Mouse (Mus musculus) CD8-positive naive resting alpha-beta T cell, adult 2 months (primary cell): ENCODE results near the gene Sash3.
A peak's percentile ranks its signal among the peaks of the same experiment; 100 is the strongest.
"Not testable (repeated sequence)": the region's sequence is repeated elsewhere in the genome, so short reads cannot be mapped to it uniquely, and the experiment has no call there.

Experiments used
- DNase-seq, 2 experiments: peaks; one replicate each; pipeline ENCODE4 v3.0.0; 2022; ENCODE audit warnings: low read depth in 2 of 2, low spot score in 2 of 2

Sash3 gene

GRCm38 (mm10) chrX:48202436-48202835 lies 56.2 kb downstream of the Sash3 start:
- DNase-seq, result no peak

- DNase-seq, result no peak
Measured at GRCm38 (mm10) chrX:48202995-48203394, 56.8 kb downstream of the Sash3 start.

DNA sequence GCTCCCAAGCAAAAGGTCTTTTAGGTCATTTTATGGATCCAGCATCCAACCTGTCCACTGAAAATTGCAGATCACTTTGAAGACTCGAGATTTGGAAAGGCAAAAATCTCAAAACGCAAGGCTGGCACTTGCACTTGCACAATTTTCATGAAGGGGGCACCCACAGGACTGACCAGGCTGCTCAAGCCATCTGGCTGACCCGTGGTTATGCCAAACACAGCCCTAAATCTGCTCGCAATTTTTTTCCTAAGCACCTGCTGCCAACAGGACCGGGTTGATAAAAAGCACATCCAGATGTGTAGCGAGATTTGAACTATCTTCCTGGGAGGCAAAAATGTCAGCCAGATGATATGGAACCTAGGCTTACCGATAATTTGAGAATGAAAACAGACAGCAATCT lies 57.5 kb downstream of the Sash3 start:
- DNase-seq, result no peak

- no peak for DNase-seq
Measured at GRCm38 (mm10) chrX:48204469-48204868, 58.2 kb downstream of the Sash3 start.

DNA sequence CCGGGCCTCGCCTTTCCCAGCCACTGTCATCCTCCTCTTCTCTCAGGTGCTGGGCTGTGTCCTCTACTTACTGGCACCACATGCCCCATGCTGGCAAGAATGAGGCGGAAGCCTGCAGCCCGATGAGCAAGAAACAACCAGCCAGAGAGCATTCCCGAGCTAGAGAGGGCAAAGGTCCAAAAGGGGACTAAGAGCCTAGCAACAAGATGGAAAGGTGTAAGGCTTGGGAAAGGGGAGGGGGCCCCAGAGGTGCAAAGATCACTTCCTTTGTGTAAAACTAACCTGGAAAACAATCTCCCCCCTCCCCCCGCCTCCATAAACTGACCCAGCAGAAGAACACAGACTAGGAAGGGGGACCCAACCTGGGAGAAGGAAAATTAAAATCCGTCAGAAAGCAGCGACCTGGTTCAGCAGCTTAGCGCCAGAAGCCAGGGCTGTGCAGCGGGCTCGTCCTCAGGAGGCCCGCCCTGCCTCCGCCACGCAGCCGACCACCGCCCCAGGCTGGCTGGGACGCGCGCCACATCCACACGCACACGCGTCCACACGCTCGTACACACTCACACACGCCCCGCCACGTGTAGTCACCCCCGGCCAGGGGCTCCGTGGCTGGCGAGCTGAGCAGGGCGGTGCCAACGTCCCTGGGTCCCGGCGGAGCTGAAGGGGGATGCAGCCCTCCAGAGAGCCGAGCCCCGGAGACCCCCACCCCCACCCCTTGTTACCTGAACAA lies 61.7 kb downstream of the Sash3 start:
- peak in 1 of 2 experiments; percentile 8 for DNase-seq

DNA sequence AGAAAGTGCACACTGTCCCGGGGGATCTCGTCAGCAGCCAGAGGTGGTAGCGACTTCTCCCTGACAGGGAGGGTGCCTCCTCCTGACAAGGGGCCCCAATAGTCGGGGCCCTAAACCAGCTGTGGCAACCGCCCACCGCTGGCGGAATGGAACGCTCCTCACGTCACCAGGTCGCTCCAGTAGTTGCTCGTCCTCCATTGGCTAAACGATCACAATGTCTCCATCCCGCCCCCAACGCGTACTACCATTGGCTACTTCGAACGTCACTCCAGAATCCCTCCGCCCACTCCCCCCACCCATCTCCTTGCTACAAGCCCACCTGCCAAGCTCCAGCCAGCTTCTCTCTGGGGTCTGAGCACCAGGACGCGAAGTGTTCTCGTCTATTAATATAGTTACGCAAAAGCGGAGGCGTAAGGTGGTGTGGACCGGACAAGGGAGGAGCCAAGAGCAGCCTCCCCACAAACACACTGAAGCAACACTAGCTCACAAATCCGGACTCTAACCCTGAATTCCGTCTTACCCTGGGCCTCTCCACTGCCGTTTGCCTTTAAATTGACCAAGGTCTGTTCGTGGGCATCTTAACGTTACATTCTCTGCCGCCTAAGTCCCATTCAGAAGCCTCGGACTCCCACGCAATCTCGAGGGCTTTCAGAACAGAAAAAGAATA lies 62.4 kb downstream of the Sash3 start, which contains the start of gene Zdhhc9:
TSS of gene Zdhhc9 (minus strand) at position 360 of the 667 bp plus-strand sequence.
- peak; percentile 80 to 82 for DNase-seq

GRCm38 (mm10) chrX:48209746-48210145 lies 63.5 kb downstream of the Sash3 start:
- DNase-seq, result not testable (repeated sequence)
